Mouse (Mus musculus) megakaryocyte-erythroid progenitor cell, adult 5 weeks (primary cell): ENCODE data around the gene Vmn2r22. TPM values are rescaled to one million over a fixed set of nuclear protein-coding genes. Genes with fewer than 3 reads are reported as not detected.

ENCODE experiments used
- polyA plus RNA-seq: library from polyadenylated mRNA; stranded (reverse); fragments of >175 nt; gene quantifications from 2 replicates; pipeline ENCODE4 v1.2.3, GENCODE M21; 2012

Gene Vmn2r22
- 0.01 TPM in 1 of 2 replicates, not detected in the other for polyA plus RNA-seq

DNA sequence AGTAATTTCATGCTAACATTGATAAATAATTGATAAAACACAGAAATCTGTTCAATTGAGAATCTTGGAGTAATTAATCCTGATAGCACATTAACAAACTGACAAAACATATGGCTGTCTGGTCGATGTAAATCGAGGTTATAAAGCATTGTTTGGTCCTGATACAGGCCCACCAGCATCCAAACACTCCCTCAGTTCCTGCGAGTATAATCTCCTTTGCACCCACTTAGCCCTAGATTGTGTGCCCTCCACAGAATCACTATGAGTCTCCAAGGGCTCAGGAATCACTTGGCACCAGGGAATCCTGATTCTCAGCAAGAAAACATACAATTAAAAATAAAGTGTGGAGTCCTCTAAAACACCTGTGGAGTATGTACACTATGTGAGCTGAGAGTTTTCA is at the start of gene Vmn2r22:
TSS of gene Vmn2r22 (minus strand) at position 101 of the 400 bp plus-strand sequence.

Other genes with a start within 250 kb of the Vmn2r22 start
- gene Vmn2r20, start 232.6 kb downstream of the Vmn2r22 start, polyA plus RNA-seq: not detected in 2 replicates
- gene Vmn2r21, start 117.3 kb downstream of the Vmn2r22 start, polyA plus RNA-seq: not detected in 2 replicates
- 0.02 TPM in 1 of 2 replicates, not detected in the other for gene Vmn2r23, start 51.9 kb upstream of the Vmn2r22 start, polyA plus RNA-seq
- gene Vmn2r24, start 128.2 kb upstream of the Vmn2r22 start, polyA plus RNA-seq: 0.01 TPM in 1 of 2 replicates, not detected in the other
- 0.02 and 0.03 TPM in 2 replicates for gene Vmn2r25, start 202.7 kb upstream of the Vmn2r22 start, polyA plus RNA-seq